Mouse (Mus musculus): ENCODE measurements at regions not wholly inside any gene's neighbourhood (a gene's known extent, or its start where the extent isn't known, plus 50 kb on each side); places are given as distances from the start of the nearest gene placed in this dataset.

DNA sequence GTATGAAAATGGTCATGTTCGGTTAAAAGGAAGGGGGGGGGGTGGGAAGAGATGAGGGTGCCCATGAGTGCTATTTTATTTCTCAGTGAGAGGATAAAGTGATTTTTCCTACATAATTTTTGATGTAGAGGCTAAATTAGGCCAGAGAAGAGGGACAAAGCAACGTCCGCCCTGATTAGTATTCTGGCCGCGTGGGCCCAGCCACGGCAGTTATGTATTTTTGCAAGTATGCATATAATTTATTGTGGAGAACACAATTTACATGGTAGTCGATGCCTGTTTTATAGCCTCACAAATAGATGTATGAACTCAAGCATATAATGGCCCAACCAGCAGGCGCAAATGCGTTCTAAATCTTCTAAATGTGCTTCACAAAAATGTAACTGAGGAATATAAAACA lies 132.8 kb downstream of the Mrm1 start:
- no peak for TF ChIP-seq MAZ (IDR thresholded peaks at IDR 0.05; ENCODE audit: low read depth, low read length)
- TF ChIP-seq CHD1 (IDR thresholded peaks at IDR 0.05; ENCODE audit: low read depth, low read length) = no peak
- no peak for TF ChIP-seq MAX (IDR thresholded peaks at IDR 0.05; ENCODE audit: low read length)
- TF ChIP-seq CTCF (conservative IDR thresholded peaks at IDR 0.05 in 1 of 2, IDR thresholded peaks at IDR 0.05 in 1 of 2; ENCODE audit: low read depth in 2 of 2, low read length in 2 of 2) = no peak
- no peak for TF ChIP-seq E2F4 (IDR thresholded peaks at IDR 0.05; ENCODE audit: insufficient replicate concordance, low read depth, low read length)
- TF ChIP-seq KAT2A (IDR thresholded peaks at IDR 0.05; ENCODE audit: insufficient replicate concordance, low read length) = no peak
- TF ChIP-seq TCF12 (IDR thresholded peaks at IDR 0.05; ENCODE audit: low read depth, low read length) = no peak
- no peak for TF ChIP-seq POLR2A (IDR thresholded peaks at IDR 0.05; ENCODE audit: low read depth, low read length)
- no peak for TF ChIP-seq JUND (conservative IDR thresholded peaks at IDR 0.05; ENCODE audit: low read depth, low read length)
- no peak for TF ChIP-seq NELFE (IDR thresholded peaks at IDR 0.05; ENCODE audit: low read depth, low read length)
- TF ChIP-seq HCFC1 (IDR thresholded peaks at IDR 0.05; ENCODE audit: low read depth, low read length) = no peak
- TF ChIP-seq ZNF384 (IDR thresholded peaks at IDR 0.05; ENCODE audit: low read depth, low read length) = no peak
- TF ChIP-seq MEF2A (IDR thresholded peaks at IDR 0.05; ENCODE audit: borderline replicate concordance, low read depth, low read length) = no peak

Data from CH12.LX (cell line).